Mouse (Mus musculus) stomach, embryonic 14.5 days (tissue): Measurements from ENCODE around the gene Vsnl1. TPM values are rescaled to one million over a fixed set of nuclear protein-coding genes. Genes with fewer than 3 reads are reported as not detected.

Experiments
- ATAC-seq: fragments of 200-750 bp; cut with Nextera tagmentation; 2 replicates; pipeline ENCODE4 v1.8.0; 2017; ENCODE audit warnings: low read depth, moderate TSS enrichment; ENCODE audit not compliant: insufficient number of reproducible peaks, insufficient read depth, low FRiP score
- H3K27ac ChIP-seq: fragments of 300-500 bp; sonication (generic); 2 replicates; pipeline ENCODE4 v1.5.1; 2014; ENCODE audit warnings: mild to moderate bottlenecking, low read length, moderate library complexity, mixed read lengths
- H3K27me3 ChIP-seq: fragments of 300-500 bp; sonication (generic); 2 replicates; pipeline ENCODE4 v1.6.1; 2014; ENCODE audit warnings: low read length, control low read depth, mixed read lengths; ENCODE audit not compliant: control insufficient read depth, insufficient read depth
- H3K36me3 ChIP-seq: fragments of 300-500 bp; sonication (generic); 2 replicates; pipeline ENCODE4 v1.6.1; 2014; ENCODE audit warnings: mild to moderate bottlenecking, control low read depth, low read length, moderate library complexity, mixed read lengths; ENCODE audit not compliant: control insufficient read depth, insufficient read depth
- H3K4me1 ChIP-seq: fragments of 300-500 bp; sonication (generic); 2 replicates; pipeline ENCODE4 v1.6.1; 2014; ENCODE audit warnings: low read length, control low read depth, mixed read lengths; ENCODE audit not compliant: control insufficient read depth, insufficient read depth
- H3K4me2 ChIP-seq: fragments of 300-500 bp; sonication (generic); replicated peaks from 2 replicates; pipeline ENCODE4 v1.6.1; 2014; ENCODE audit warnings: low read depth, low read length, control low read depth
- H3K4me3 ChIP-seq: fragments of 300-500 bp; sonication (generic); 2 replicates; pipeline ENCODE4 v1.5.1; 2014; ENCODE audit warnings: low read depth, low read length, control low read depth
- H3K9ac ChIP-seq: fragments of 300-500 bp; sonication (generic); replicated peaks from 2 replicates; pipeline ENCODE4 v1.6.1; 2014; ENCODE audit warnings: low read depth, mild to moderate bottlenecking, control low read depth, low read length, moderate library complexity, mixed read lengths
- H3K9me3 ChIP-seq: fragments of 300-500 bp; sonication (generic); 2 replicates; pipeline ENCODE4 v1.6.1; 2016; ENCODE audit warnings: low read depth, low read length, control low read depth; ENCODE audit not compliant: control insufficient read depth
- WGBS: fragments of 180-500 bp; shearing (Covaris S2); extraction: QIAGEN DNeasy Blood & Tissue Kit; methylation state at CpG from one replicate; pipeline ENCODE4 v1.1.7; 2014; 5-methylcytosine and 5-hydroxymethylcytosine counted together
- polyA plus RNA-seq: library from polyadenylated mRNA; unstranded; fragments of >200 nt; fragmentation: Nextera tagmentation; extraction: Ambion mirVana; gene quantifications from 2 replicates; pipeline ENCODE4 v1.2.1, GENCODE M21; 2014

Gene Vsnl1
- polyA plus RNA-seq, 1 experiment from 2014 or later, result 1.4 TPM

GRCm38 (mm10) chr12:11364870-11365269, 71.5 kb downstream of the Vsnl1 start:
- 53% methylated on average over 6 of the region's 6 CpGs for WGBS
- Histone ChIP-seq H3K27ac (no peak overlapping the region), H3K4me1 (no peaks in the 10 kb centered on the region), H3K9ac (no peak overlapping the region), H3K9me3 (no peaks in the 10 kb centered on the region), H3K36me3 (no peaks in the 10 kb centered on the region), H3K4me2 (no peak overlapping the region), H3K4me3 (no peak overlapping the region), H3K27me3 (no peaks in the 10 kb centered on the region)
- no peak for ATAC-seq

- WGBS, result 93% methylated on average over 6 of the region's 6 CpGs
- H3K36me3 ChIP-seq, result no peaks in the 10 kb centered on the region
- no peaks in the 10 kb centered on the region for H3K27me3 ChIP-seq
- ATAC-seq, result no peak
- no peak overlapping the region for H3K27ac ChIP-seq
- no peaks in the 10 kb centered on the region for H3K4me1 ChIP-seq
- no peak overlapping the region for H3K9ac ChIP-seq
- H3K9me3 ChIP-seq, result no peaks in the 10 kb centered on the region
- H3K4me2 ChIP-seq, result no peak overlapping the region
- H3K4me3 ChIP-seq, result no peak overlapping the region
Measured at GRCm38 (mm10) chr12:11362435-11362834, 74.0 kb downstream of the Vsnl1 start.

GRCm38 (mm10) chr12:11350895-11351294, 85.5 kb downstream of the Vsnl1 start:
- Histone ChIP-seq H3K4me3 (no peak overlapping the region), H3K36me3 (no peaks in the 10 kb centered on the region), H3K27me3 (no peaks in the 10 kb centered on the region), H3K4me2 (no peak overlapping the region), H3K9ac (no peak overlapping the region), H3K9me3 (no peaks in the 10 kb centered on the region), H3K4me1 (no peaks in the 10 kb centered on the region), H3K27ac (no peak overlapping the region)
- no peak for ATAC-seq
- WGBS, result 36% methylated on average over 5 of the region's 5 CpGs

GRCm38 (mm10) chr12:11349870-11350269, 86.5 kb downstream of the Vsnl1 start:
- no peaks in the 10 kb centered on the region for H3K4me1 ChIP-seq
- no peak overlapping the region for H3K9ac ChIP-seq
- WGBS, result 44% methylated on average over 5 of the region's 5 CpGs
- no peak overlapping the region for H3K27ac ChIP-seq
- H3K4me3 ChIP-seq, result no peak overlapping the region
- no peak overlapping the region for H3K4me2 ChIP-seq
- no peaks in the 10 kb centered on the region for H3K27me3 ChIP-seq
- no peaks in the 10 kb centered on the region for H3K36me3 ChIP-seq
- ATAC-seq, result no peak
- H3K9me3 ChIP-seq, result no peaks in the 10 kb centered on the region

GRCm38 (mm10) chr12:11348423-11348822, 88.0 kb downstream of the Vsnl1 start:
- H3K9me3 ChIP-seq, result no peaks in the 10 kb centered on the region
- no peaks in the 10 kb centered on the region for H3K27me3 ChIP-seq
- H3K4me2 ChIP-seq, result no peak overlapping the region
- 13% methylated on average over 1 of the region's 1 CpGs for WGBS
- no peak for ATAC-seq
- H3K9ac ChIP-seq, result no peak overlapping the region
- H3K36me3 ChIP-seq, result no peaks in the 10 kb centered on the region
- no peak overlapping the region for H3K27ac ChIP-seq
- H3K4me3 ChIP-seq, result no peak overlapping the region
- no peaks in the 10 kb centered on the region for H3K4me1 ChIP-seq

- Histone ChIP-seq H3K4me3 (no peak overlapping the region), H3K9me3 (no peaks in the 10 kb centered on the region), H3K27me3 (no peaks in the 10 kb centered on the region), H3K9ac (no peak overlapping the region), H3K4me1 (no peaks in the 10 kb centered on the region), H3K27ac (no peak overlapping the region), H3K4me2 (no peak overlapping the region), H3K36me3 (no peaks in the 10 kb centered on the region)
- 69% methylated on average over 2 of the region's 2 CpGs for WGBS
- no peak for ATAC-seq
Measured at GRCm38 (mm10) chr12:11345963-11346362, 90.5 kb downstream of the Vsnl1 start.

- Histone ChIP-seq H3K4me1 (no peaks in the 10 kb centered on the region), H3K4me2 (no peak overlapping the region), H3K36me3 (no peaks in the 10 kb centered on the region), H3K4me3 (no peak overlapping the region), H3K9me3 (no peaks in the 10 kb centered on the region), H3K27me3 (no peaks in the 10 kb centered on the region), H3K9ac (no peak overlapping the region), H3K27ac (no peak overlapping the region)
- 64% methylated on average over 6 of the region's 6 CpGs for WGBS
- ATAC-seq, result no peak
Measured at GRCm38 (mm10) chr12:11342020-11342600, 94.3 kb downstream of the Vsnl1 start.

GRCm38 (mm10) chr12:11338251-11338650, 98.2 kb downstream of the Vsnl1 start:
- H3K4me3 ChIP-seq, result no peak overlapping the region
- no peaks in the 10 kb centered on the region for H3K4me1 ChIP-seq
- 91% methylated on average over 2 of the region's 2 CpGs for WGBS
- H3K9me3 ChIP-seq, result no peaks in the 10 kb centered on the region
- no peak overlapping the region for H3K4me2 ChIP-seq
- H3K27ac ChIP-seq, result no peak overlapping the region
- no peaks in the 10 kb centered on the region for H3K27me3 ChIP-seq
- no peaks in the 10 kb centered on the region for H3K36me3 ChIP-seq
- ATAC-seq, result no peak
- no peak overlapping the region for H3K9ac ChIP-seq

GRCm38 (mm10) chr12:11336845-11337244, 99.6 kb downstream of the Vsnl1 start:
- Histone ChIP-seq H3K4me2 (no peak overlapping the region), H3K9ac (no peak overlapping the region), H3K27ac (no peak overlapping the region), H3K4me3 (no peak overlapping the region), H3K36me3 (no peaks in the 10 kb centered on the region), H3K4me1 (no peaks in the 10 kb centered on the region), H3K27me3 (no peaks in the 10 kb centered on the region), H3K9me3 (no peaks in the 10 kb centered on the region)
- WGBS, result 31% methylated on average over 4 of the region's 4 CpGs
- ATAC-seq, result no peak
